Mouse (Mus musculus) cerebellum, adult 2 months (tissue): ENCODE data around the gene Bsg.

ENCODE experiments used
- CTCF ChIP-seq: fragments of 200-500 bp; IDR thresholded peaks from 2 replicates; pipeline ENCODE4 v1.5.1; 2011; ENCODE audit warnings: low read depth, mild to moderate bottlenecking, control low read depth, low read length, moderate library complexity, borderline replicate concordance; ENCODE audit not compliant: insufficient read depth
- POLR2A ChIP-seq: fragments of 200-500 bp; IDR thresholded peaks from 2 replicates; pipeline ENCODE4 v1.6.1; 2011; ENCODE audit warnings: low read length, control low read depth, borderline replicate concordance; ENCODE audit not compliant: insufficient read depth

- TF ChIP-seq CTCF (no peak), POLR2A (no peak)
These were observed 2.3 kb downstream of the Bsg start for GRCm38 (mm10) chr10:79706406-79707094.
